Mouse (Mus musculus) heart, adult 2 months (tissue): ENCODE measurements around the gene Kctd13.
A peak's percentile ranks its signal among the peaks of the same experiment; 100 is the strongest.

Experiments used
- CTCF ChIP-seq: fragments of 200-600 bp; IDR thresholded peaks from 2 replicates; pipeline ENCODE4 v1.8.1; 2022; ENCODE audit warnings: antibody characterized with exemption, mild to moderate bottlenecking, moderate library complexity
- EP300 ChIP-seq: fragments of 200-500 bp; IDR thresholded peaks from 2 replicates; pipeline ENCODE4 v1.6.1; 2011; ENCODE audit warnings: low read depth, low read length, control low read depth; ENCODE audit not compliant: insufficient read depth
- POLR2A ChIP-seq: fragments of 200-500 bp; IDR thresholded peaks from 2 replicates; pipeline ENCODE4 v1.6.1; 2011; ENCODE audit warnings: mild to moderate bottlenecking, low read depth, low read length, control low read depth; ENCODE audit not compliant: insufficient read depth

DNA sequence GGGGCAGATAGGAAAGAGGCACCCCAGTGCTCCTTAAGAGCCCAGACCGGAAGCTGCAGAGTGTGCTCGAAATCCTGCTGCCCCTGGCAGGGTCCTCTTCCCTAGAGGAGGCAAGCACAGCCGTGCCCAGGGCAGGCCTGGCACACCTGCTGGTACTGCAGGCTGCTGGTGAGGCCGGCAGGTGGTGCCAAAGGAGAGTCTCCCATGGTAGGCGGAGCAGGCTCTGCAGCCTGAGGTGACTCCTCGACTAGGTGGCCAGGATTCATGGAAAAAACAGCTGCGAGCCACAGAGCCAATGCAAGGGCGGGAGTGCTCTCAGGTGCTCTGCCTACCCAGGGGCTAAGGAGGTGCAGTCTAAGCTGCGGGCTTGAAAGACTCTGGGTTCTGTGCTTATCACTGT lies 57.6 kb downstream of the Kctd13 start:
- TF ChIP-seq CTCF = peak; percentile 73
- TF ChIP-seq POLR2A = no peak
- 0 out of 2 replicates have a peak, but pooled peaks have one; percentile 6 for TF ChIP-seq EP300
